Mouse (Mus musculus) left cerebral cortex, postnatal 25 days (tissue): ENCODE measurements around the gene Cdkal1. TPM values are rescaled to one million over a fixed set of nuclear protein-coding genes. Genes with fewer than 3 reads are reported as not detected.

Experiments
- DNase-seq, 2 experiments: peaks; one replicate each; pipeline ENCODE4 v3.0.0; 2022; ENCODE audit warnings: low spot score in 2 of 2, mixed read lengths in 1 of 2
- intact Hi-C: fragments of 180-260 bp; cut with DNase I; formaldehyde crosslinking; loops from one replicate; pipeline ENCODE4 v1.15.1; 2025
- total RNA-seq, 2 experiments: library from RNA; stranded (reverse); gene quantifications; 2 replicates each; pipeline ENCODE4 v1.2.3; 2021

Gene Cdkal1
- total RNA-seq, 2 experiments from 2014 or later, result 20.0 to 20.1 TPM

DNA sequence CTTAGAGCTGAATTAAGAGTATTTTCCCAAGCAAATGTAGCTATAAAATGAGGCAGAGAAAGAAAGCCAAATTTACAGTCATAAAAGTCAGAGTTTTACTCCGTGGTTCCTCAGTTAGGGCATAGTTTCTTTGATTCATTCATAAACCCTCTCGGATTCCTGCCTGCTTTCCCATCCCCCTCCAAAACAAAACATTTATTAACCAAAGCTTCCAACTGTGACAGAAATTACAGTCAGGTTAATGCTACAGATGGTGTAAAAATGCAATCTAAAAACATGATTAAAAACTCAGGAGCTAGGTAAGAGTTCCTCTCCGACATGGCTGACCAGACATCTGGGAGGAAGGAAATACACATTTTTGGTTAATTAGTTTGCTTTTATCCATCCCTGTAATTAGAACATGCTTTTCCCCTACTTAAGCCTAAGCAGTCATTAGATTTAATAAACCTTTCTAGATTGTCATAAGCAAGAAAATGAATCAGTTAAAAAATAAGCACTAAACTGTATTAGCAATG, 452.9 kb downstream of the Cdkal1 start:
- DNase-seq, result no peak
- intact Hi-C loops, result no loop called here

DNA sequence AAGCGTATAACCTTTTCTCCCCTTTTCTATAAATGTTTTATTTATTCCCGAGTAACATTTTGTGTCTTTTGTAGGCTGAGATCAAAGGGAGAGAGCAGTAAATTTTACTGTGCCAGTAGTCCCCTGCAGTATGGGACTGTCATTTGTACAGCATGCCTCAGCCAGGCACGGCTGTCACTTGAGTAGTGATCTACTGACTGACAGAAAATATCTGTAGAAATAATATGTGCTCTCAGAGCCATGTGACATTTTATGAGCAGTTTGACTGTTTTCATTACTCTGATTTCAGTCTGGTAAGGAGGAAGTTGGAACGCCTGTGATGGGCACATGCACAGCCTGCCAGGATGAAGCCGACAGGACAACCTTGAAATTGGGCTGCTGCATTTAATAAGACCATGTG, 455.6 kb downstream of the Cdkal1 start:
- no peak for DNase-seq
- intact Hi-C loops, result loop anchor here (10.0 kb wide), 1 partner anchor 165 kb away; no protein-coding TSS in a partner anchor

- intact Hi-C loops, result loop anchor here (10.0 kb wide), 1 partner anchor 164 kb away; no protein-coding TSS in a partner anchor
- no peak for DNase-seq
Observed at GRCm38 (mm10) chr13:29398456-29398855, 457.0 kb downstream of the Cdkal1 start.

DNA sequence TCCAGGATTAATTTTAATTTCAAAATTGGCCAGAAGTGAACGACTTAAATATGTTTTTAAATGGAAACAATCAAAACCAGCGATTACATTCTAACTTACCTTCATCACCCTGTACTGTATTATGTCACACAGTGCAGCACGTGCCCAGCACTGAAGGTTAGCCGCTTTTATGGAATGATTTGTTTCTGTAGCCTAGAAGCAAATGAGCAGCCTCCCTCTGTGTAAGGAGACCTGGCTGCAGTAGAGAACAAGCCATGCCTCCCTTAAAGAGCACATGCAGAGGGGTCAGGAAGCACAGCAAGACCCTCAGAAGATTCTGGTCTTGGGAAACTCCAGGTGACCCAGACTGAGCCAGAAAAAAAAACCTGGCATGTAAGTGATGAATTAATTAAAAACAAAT, 459.8 kb downstream of the Cdkal1 start:
- DNase-seq, result no peak

DNA sequence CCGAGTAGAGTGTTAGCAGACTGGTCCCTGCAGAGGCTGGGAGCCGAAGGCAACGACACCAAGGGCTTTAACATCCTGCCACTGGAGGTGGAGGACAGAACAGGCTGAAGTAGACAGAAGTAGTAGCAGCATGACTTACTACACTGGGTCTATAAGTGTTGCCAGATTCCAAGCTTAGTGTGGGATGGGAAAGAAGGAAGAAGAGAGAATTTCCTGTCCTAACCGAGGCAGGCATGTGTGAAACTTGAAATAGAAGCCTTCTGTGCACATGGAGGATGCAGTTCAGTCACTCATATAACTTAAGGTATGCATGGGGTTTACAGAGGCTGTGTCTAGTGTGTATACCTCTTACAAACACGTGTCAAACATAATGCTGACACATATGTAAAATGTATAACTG, 465.4 kb downstream of the Cdkal1 start:
- DNase-seq, result peak in 1 of 2 experiments; percentile 85
- intact Hi-C loops, result loop anchor here (10.0 kb wide), 1 partner anchor 155 kb away; no protein-coding TSS in a partner anchor

More for the DNA sequence above, 459.8 kb downstream of the Cdkal1 start:
- intact Hi-C loops, result loop anchor here (10.0 kb wide), 1 partner anchor 161 kb away; no protein-coding TSS in a partner anchor

DNA sequence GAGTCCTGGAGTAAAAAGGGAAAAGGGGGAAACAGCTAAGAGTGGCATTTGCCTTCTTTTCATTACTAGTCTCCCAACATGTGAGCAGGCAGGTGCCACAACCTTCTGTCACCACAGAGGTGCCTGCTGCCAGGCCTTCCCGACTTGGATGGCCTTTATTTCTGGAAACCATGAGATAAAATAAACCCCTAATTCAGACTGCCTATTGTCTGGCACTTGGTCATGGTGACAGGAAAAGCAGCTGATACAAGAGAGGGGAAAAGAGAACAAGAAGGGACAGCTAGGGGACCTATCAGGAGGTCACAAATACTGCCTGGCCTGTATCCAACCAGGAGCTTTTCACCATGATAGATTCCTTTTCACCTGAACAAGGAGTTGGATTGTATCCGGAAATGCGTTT, 466.6 kb downstream of the Cdkal1 start:
- intact Hi-C loops, result no loop called here
- no peak for DNase-seq

DNA sequence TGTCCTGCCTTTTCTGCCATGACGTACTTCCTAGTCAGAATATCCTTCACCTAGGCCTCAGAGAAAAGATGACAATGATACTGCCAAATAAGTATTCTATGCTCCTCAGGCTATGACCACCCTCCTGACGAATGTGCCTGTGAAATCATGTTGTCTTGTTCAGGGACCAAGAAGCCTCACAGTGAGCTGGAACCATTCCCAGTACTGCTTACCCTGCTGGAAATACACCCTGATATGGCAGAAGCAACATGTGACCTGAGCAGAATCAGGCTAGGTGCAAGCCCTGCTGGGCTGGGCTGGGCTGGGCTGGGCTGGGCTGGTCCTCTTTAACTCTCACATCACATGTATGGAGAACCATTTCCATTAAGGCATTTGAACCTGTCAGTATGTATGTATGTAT, 477.9 kb downstream of the Cdkal1 start:
- DNase-seq, result no peak
- intact Hi-C loops, result no loop called here

- no peak for DNase-seq
- intact Hi-C loops, result no loop called here
Observed at GRCm38 (mm10) chr13:29371916-29372315, 483.6 kb downstream of the Cdkal1 start.

DNA sequence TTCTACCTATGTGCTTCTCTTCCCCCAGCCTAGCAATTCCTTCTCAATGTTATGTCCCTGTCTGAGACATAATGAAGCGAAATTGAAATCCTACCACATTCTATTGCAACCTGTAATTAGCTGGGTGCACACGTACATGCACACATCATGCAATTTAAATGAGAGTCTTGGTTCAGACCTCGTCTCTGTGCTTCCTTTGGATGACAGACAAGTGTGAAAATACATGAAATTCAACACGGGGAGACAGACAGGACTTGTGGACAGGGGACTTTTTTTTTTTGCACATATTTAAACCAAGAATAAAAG, 484.1 kb downstream of the Cdkal1 start:
- intact Hi-C loops, result no loop called here
- DNase-seq, result no peak

GRCm38 (mm10) chr13:29370731-29371465, 484.6 kb downstream of the Cdkal1 start:
- intact Hi-C loops, result no loop called here
- DNase-seq, result peak in 1 of 2 experiments; percentile 6

DNA sequence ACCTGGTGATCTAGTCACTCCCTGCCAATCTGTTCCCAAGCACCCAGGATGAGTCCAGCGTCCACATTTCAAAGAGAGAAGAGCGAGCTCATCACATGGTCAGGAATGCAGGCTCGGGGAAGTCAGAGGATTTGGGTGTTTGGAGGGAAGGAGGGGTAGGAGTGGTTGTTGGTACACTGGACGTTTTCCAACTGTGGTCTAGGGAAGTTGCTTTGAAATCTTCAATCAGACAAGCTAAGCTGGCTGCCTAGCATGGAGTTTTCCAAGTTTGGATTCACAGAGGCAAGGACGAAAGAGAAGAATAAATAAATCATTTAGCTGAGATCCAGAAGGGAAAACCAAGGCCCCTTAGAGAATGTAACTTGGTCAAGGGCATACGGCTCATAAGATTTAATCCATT, 486.7 kb downstream of the Cdkal1 start:
- no peak for DNase-seq
- intact Hi-C loops, result no loop called here

- intact Hi-C loops, result no loop called here
Observed at GRCm38 (mm10) chr13:29364901-29365625, 490.4 kb downstream of the Cdkal1 start.

GRCm38 (mm10) chr13:29364009-29364408, 491.5 kb downstream of the Cdkal1 start:
- no peak for DNase-seq
- intact Hi-C loops, result no loop called here

More at GRCm38 (mm10) chr13:29364901-29365625, 490.4 kb downstream of the Cdkal1 start:
- DNase-seq, result peak in 1 of 2 experiments; percentile 17

GRCm38 (mm10) chr13:29361842-29362241, 493.6 kb downstream of the Cdkal1 start:
- intact Hi-C loops, result no loop called here
- no peak for DNase-seq

- intact Hi-C loops, result no loop called here
- no peak for DNase-seq
Observed at GRCm38 (mm10) chr13:29360899-29361298, 494.6 kb downstream of the Cdkal1 start.

DNA sequence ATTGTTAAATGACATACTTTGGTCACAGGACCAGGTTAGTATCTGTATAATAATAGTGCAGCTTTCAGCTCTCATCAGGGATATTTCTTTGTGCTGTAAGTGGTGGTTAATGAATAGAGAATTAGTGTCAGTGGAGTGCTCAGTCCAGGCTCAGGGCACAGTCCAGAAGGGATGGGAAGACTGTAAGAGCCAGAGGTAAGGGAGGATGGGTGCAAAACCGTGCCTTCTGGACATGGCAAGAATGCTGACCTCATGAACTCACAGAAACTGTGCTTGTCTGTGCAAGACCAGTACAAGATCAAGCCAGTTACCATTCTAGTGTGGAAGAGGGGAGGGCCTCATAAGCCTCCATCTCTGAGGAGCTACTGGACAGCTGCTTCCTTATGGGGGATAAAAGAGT, 496.1 kb downstream of the Cdkal1 start:
- intact Hi-C loops, result no loop called here
- DNase-seq, result no peak

DNA sequence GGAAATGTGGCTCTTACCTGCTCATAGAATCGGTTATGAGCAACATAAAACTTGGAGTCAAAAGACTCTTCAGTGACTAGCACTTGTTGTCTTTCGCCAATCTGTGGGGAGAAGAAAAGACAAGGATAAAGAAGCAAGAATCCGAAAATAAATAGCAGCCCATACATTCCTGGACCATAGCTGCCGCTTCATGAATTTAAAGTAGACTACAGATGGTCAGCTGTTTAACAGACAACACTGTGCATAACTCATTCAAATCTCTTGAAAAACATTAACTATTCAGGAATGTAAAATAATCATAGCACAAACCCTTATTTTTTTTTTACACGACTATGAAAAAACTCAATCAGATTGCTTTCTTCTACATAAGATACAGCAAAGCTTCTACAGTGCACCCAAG, 498.0 kb downstream of the Cdkal1 start:
- peak in 1 of 2 experiments; percentile 31 for DNase-seq
- intact Hi-C loops, result no loop called here

DNA sequence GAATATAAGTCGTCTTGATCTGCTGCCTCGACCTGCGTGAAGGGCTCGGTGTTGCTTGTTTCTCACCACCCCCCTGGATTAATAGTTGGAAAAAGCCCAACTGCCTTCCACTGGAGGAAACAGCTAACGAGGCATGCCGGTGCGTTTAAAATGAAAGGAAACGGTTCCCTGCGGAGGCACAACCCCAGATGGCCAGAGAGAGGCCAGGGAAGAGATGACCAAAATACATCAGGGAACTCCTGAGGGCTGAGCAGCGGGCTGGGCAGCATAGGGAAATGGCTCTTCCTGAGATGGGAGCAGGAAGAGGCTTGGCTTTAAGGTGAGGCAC, 499.4 kb downstream of the Cdkal1 start:
- DNase-seq, result no peak
- intact Hi-C loops, result no loop called here

- intact Hi-C loops, result no loop called here
- DNase-seq, result no peak
Observed at GRCm38 (mm10) chr13:29355484-29356157, 499.9 kb downstream of the Cdkal1 start.

DNA sequence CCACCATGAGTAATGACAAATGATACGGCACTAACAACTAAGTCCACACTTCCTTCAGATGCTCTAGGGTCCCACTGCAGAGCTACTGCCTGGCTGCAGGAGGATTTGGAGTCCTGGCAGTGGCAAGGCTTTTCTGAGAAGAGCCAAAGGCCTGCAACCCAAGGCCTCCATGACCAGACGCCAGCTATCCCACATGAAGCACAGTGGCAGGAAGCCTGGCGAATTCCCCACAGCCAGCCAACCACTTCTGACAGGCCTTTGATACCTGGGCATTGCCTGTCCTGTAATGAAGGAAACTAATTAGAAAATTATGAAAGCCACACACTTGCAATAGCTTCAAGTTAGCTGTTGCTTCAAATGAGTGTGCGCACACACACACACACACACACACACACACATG, 500.5 kb downstream of the Cdkal1 start:
- no peak for DNase-seq
- intact Hi-C loops, result no loop called here
